Mouse (Mus musculus) liver, embryonic 11.5 days (tissue): Measurements from ENCODE around the gene Slc2a12. TPM values are rescaled to one million over a fixed set of nuclear protein-coding genes. Genes with fewer than 3 reads are reported as not detected.

Experiments
- ATAC-seq: fragments of 200-750 bp; cut with Nextera tagmentation; replicated peaks from 2 replicates; pipeline ENCODE4 v1.8.0; 2017; ENCODE audit warnings: moderate number of reproducible peaks, mild to moderate bottlenecking, moderate TSS enrichment, moderate library complexity; ENCODE audit not compliant: low FRiP score
- DNase-seq: peaks from one replicate; pipeline ENCODE4 v3.0.0-alpha.2; 2017; ENCODE audit warnings: low spot score
- H3K27ac ChIP-seq: fragments of 300-500 bp; sonication (generic); 2 replicates; pipeline ENCODE4 v1.5.1; 2014; ENCODE audit warnings: mild to moderate bottlenecking, low read depth, low read length, control low read depth
- H3K27me3 ChIP-seq: fragments of 300-500 bp; sonication (generic); replicated peaks from 2 replicates; pipeline ENCODE4 v1.6.1; 2014; ENCODE audit warnings: low read length, mixed read lengths; ENCODE audit not compliant: control insufficient read depth, insufficient read depth
- H3K36me3 ChIP-seq: fragments of 300-500 bp; sonication (generic); 2 replicates; pipeline ENCODE4 v1.6.1; 2014; ENCODE audit warnings: mild to moderate bottlenecking, low read length, moderate library complexity, mixed read lengths; ENCODE audit not compliant: control insufficient read depth, insufficient read depth
- H3K4me1 ChIP-seq: fragments of 300-500 bp; sonication (generic); replicated peaks from 2 replicates; pipeline ENCODE4 v1.6.1; 2014; ENCODE audit warnings: low read length, mixed read lengths; ENCODE audit not compliant: control insufficient read depth, insufficient read depth
- H3K4me2 ChIP-seq: fragments of 300-500 bp; sonication (generic); 2 replicates; pipeline ENCODE4 v1.6.1; 2014; ENCODE audit warnings: mild to moderate bottlenecking, control low read depth, moderate library complexity
- H3K4me3 ChIP-seq: fragments of 300-500 bp; sonication (generic); 2 replicates; pipeline ENCODE4 v1.5.1; 2014; ENCODE audit warnings: low read depth, low read length, control low read depth
- H3K9ac ChIP-seq: fragments of 300-500 bp; sonication (generic); 2 replicates; pipeline ENCODE4 v1.6.1; 2014; ENCODE audit warnings: low read depth, low read length, control low read depth
- H3K9me3 ChIP-seq: fragments of 300-500 bp; sonication (generic); 2 replicates; pipeline ENCODE4 v1.6.1; 2016; ENCODE audit warnings: low read length, inconsistent platforms, mixed read lengths; ENCODE audit not compliant: control insufficient read depth
- WGBS: fragments of 180-500 bp; shearing (Covaris S2); extraction: QIAGEN DNeasy Blood & Tissue Kit; methylation state at CpG from one replicate; pipeline ENCODE4 v1.1.7; 2014; 5-methylcytosine and 5-hydroxymethylcytosine counted together
- polyA plus RNA-seq: library from polyadenylated mRNA; unstranded; fragments of >200 nt; fragmentation: Nextera tagmentation; extraction: Ambion mirVana; gene quantifications from 2 replicates; pipeline ENCODE4 v1.2.1, GENCODE M21; 2014

Gene Slc2a12
- polyA plus RNA-seq, 1 experiment from 2014 or later, result 0.32 TPM

DNA sequence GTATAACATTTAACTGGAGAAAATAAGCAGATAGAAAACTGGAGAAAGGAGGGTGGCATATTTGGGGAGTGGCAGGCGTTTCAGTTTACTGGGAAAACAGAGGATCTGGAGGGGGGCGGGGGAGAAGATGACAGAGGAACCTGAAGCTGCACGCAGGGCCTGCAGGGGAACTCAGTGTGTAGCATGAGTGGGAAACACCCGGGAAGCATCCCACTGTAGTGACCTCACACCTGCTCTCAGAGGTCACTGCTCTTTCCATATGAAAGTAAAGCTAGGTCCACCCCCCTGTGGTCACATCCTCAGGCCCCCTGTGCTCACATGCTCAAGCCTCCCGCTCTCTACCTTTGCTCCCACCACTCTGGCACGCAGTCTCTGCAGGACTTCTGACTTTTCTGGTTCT lies 9.0 kb downstream of the Slc2a12 start:
- H3K9ac ChIP-seq, result no peak overlapping the region
- 50% methylated on average over 6 of the region's 6 CpGs for WGBS
- ATAC-seq, result no peak
- no peak overlapping the region for H3K4me2 ChIP-seq
- no peaks in the 10 kb centered on the region for H3K27me3 ChIP-seq
- no peak for DNase-seq
- no peaks in the 10 kb centered on the region for H3K9me3 ChIP-seq
- H3K4me3 ChIP-seq, result no peak overlapping the region
- no peaks in the 10 kb centered on the region for H3K36me3 ChIP-seq
- no peak overlapping the region for H3K27ac ChIP-seq
- H3K4me1 ChIP-seq, result no peaks in the 10 kb centered on the region; the same call in 1 of the 2 replicates

DNA sequence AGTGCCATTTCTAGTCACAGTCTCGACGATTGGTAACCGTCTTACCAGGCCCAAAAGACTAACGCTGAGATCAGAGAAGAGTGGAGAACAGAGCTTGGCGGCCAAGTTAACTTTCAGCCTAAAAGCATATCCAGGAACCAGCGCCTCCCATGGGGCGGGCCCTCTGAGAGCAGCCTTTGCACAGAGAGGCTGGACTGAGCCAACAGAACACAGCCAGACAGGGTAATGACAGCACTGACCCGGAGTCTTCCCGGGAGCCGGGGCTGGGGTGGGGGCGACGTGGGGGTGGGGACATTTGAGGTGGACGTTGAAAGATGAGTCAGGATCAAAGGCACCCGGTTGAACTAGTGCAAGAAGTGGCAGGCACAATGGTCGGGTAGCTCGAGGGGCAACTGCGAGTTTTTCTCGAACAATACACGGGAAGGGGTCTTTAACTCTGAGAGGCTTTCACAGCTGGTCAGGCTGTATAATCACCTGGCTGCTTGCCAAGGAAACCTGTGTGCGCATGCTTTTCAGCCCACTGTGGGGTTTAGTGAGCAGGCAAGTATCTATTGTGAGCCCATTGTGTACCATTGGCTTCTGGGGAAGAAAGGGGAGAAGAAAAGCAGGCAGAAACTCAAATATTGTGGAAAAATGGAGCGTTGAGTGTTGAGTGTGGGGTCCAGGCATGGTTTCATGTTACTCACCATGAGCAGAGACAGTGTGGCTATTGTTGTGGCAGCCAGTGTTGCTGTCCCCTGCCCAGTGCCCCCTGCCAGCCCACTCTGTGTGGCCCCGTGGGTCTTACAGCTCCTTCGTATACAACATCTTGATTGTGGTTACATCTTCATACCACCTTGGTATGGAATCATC lies 13.9 kb downstream of the Slc2a12 start:
- Histone ChIP-seq H3K4me1 (no peaks in the 10 kb centered on the region; the same call in 1 of the 2 replicates), H3K27ac (no peak overlapping the region), H3K9ac (no peak overlapping the region), H3K4me2 (no peak overlapping the region), H3K4me3 (no peak overlapping the region), H3K27me3 (no peaks in the 10 kb centered on the region), H3K36me3 (no peaks in the 10 kb centered on the region), H3K9me3 (no peaks in the 10 kb centered on the region)
- no peak for ATAC-seq
- WGBS, result 70% methylated on average over 23 of the region's 23 CpGs
- no peak for DNase-seq

- Histone ChIP-seq H3K36me3 (no peaks in the 10 kb centered on the region), H3K9me3 (no peaks in the 10 kb centered on the region), H3K4me3 (no peak overlapping the region), H3K4me1 (no peaks in the 10 kb centered on the region; the same call in 1 of the 2 replicates), H3K27me3 (no peaks in the 10 kb centered on the region), H3K4me2 (no peak overlapping the region), H3K9ac (no peak overlapping the region), H3K27ac (no peak overlapping the region)
- 81% methylated on average over 10 of the region's 10 CpGs for WGBS
- ATAC-seq, result no peak
- DNase-seq, result no peak
Measured at GRCm38 (mm10) chr10:22659386-22659725, 14.5 kb downstream of the Slc2a12 start.

DNA sequence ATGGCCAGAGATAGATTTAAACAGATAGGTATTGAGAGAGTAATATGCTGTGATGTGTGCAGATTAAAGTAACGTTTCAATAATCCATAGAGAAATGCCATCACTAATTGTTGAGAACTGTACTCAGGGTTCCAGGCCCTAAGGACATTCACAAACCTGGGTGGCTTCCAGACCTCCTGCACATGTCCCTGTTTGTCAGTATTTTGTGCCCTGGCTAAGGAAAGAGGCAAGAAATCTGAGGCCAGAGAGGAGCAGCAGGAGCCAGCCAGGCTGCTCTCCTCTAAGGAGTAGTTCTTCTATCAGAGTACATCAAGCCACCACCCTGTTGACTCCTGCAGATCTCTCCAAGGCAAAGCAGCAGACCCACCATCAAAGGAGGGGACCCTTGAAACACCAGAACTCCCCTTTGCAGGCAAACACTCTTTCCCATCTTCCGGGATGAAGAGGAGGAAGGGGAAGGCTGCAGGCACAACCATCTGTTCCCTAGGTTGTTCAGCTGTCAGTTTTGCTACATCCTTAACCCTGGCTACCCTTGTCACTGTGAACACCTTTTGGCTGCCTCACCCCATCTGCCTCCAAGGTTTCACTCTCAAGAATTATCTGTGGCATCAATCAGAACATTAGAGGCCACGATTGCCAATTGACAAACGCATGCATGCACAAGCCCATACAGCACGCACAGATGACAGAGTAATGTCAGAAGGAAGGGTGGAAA lies 15.6 kb downstream of the Slc2a12 start:
- Histone ChIP-seq H3K27ac (no peak overlapping the region), H3K36me3 (no peaks in the 10 kb centered on the region), H3K27me3 (no peaks in the 10 kb centered on the region), H3K9me3 (no peaks in the 10 kb centered on the region), H3K9ac (no peak overlapping the region), H3K4me1 (no peaks in the 10 kb centered on the region; the same call in 1 of the 2 replicates), H3K4me3 (no peak overlapping the region), H3K4me2 (no peak overlapping the region)
- ATAC-seq (no peak), DNase-seq (no peak)
- WGBS, result 83% methylated on average over 5 of the region's 5 CpGs

GRCm38 (mm10) chr10:22668509-22668908 lies 23.7 kb downstream of the Slc2a12 start:
- ATAC-seq (no peak), DNase-seq (no peak)
- 86% methylated on average over 13 of the region's 13 CpGs for WGBS
- Histone ChIP-seq H3K27me3 (no peaks in the 10 kb centered on the region), H3K27ac (no peak overlapping the region), H3K4me3 (no peak overlapping the region), H3K9me3 (no peaks in the 10 kb centered on the region), H3K4me1 (no peaks in the 10 kb centered on the region), H3K36me3 (no peaks in the 10 kb centered on the region), H3K4me2 (no peak overlapping the region), H3K9ac (no peak overlapping the region)

- Histone ChIP-seq H3K27ac (no peak overlapping the region), H3K4me2 (no peak overlapping the region), H3K27me3 (no peaks in the 10 kb centered on the region), H3K4me1 (no peaks in the 10 kb centered on the region), H3K9me3 (no peaks in the 10 kb centered on the region), H3K4me3 (no peak overlapping the region), H3K9ac (no peak overlapping the region), H3K36me3 (no peaks in the 10 kb centered on the region)
- WGBS, result 90% methylated on average over 8 of the region's 8 CpGs
- ATAC-seq (no peak), DNase-seq (no peak)
Measured at GRCm38 (mm10) chr10:22674176-22674575, 29.4 kb downstream of the Slc2a12 start.

DNA sequence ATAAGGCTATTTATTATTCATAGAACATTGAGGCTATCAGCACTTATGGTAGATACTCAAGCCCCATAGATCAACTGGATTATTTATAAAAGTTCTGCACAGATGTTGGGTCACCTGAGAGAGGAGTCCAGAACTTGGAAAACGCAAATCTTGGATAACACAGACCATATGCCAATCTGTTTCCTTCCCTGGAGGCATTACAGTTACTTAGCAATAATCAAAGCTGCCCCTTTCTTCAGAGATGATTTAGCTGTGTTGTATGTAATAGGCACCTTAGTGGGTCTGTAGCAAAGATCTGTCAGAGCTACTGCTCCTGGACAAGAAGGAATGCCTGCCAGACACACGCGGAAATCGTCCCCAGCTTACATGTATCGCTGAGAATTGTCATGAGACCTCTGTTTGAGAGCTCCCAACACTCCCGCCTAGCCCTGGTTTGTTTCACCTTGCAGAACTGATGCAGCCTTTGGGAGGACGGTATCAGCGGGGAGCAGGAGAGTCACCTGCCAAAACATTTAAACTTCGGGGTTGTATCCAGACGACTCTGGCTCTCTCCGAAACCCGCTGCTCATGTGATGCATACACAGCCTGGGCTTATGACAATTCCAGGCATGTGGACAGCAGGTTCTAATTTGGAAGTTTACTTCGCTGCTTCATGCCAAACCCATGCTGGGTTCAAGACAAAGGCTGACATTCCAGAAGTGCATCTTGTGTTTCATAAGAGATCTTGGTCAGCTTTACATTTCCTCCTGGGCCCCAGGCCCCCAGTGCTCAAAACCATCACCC lies 31.2 kb downstream of the Slc2a12 start:
- DNase-seq (no peak), ATAC-seq (no peak)
- Histone ChIP-seq H3K9ac (no peak overlapping the region), H3K4me1 (no peaks in the 10 kb centered on the region), H3K27me3 (no peaks in the 10 kb centered on the region), H3K27ac (no peak overlapping the region), H3K9me3 (no peaks in the 10 kb centered on the region), H3K4me2 (no peak overlapping the region), H3K36me3 (no peaks in the 10 kb centered on the region), H3K4me3 (no peak overlapping the region)
- WGBS, result 78% methylated on average over 13 of the region's 13 CpGs

DNA sequence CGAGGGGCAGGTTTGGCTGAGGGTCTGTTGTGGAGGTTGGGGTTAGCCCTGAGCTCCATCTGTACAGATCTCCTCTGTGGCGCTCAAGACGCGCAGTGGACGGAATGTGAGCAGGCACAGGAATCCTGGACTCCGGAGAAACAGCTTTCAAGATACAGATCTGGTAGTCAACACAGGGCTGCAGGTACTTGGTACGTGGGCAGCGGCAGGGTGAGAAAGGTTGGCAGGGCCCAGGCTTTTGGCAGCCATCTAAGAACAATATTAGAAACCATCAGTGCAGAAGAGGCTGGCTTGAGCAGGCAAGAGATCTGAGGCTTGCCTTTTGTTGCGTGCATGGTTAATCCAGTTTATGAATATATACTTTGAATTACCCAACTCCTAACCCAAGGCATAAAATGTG lies 51.4 kb downstream of the Slc2a12 start:
- Histone ChIP-seq H3K4me3 (no peak overlapping the region), H3K27me3 (no peaks in the 10 kb centered on the region), H3K36me3 (no peaks in the 10 kb centered on the region), H3K9ac (no peak overlapping the region), H3K4me1 (no peaks in the 10 kb centered on the region), H3K4me2 (no peak overlapping the region), H3K27ac (no peak overlapping the region), H3K9me3 (no peaks in the 10 kb centered on the region)
- 86% methylated on average over 9 of the region's 9 CpGs for WGBS
- ATAC-seq (no peak), DNase-seq (no peak)
